Mouse (Mus musculus) skeletal muscle tissue, postnatal 0 days (tissue): Measurements from ENCODE around the gene Shroom3. TPM values are rescaled to one million over a fixed set of nuclear protein-coding genes. Genes with fewer than 3 reads are reported as not detected.
A peak's percentile ranks its signal among the peaks of the same experiment; 100 is the strongest.

Experiments used
- microRNA counts: library from miRNA; unstranded; fragments of <30 nt; microRNA quantifications from one replicate; lab custom pipeline; 2015
- microRNA-seq, 2 experiments: library from miRNA; unstranded; fragments of <30 nt; microRNA quantifications; one replicate each; pipeline ENCODE4; 2016
- polyA plus RNA-seq: library from polyadenylated mRNA; unstranded; fragments of >200 nt; fragmentation: Nextera tagmentation; extraction: Ambion mirVana; gene quantifications from 2 replicates; pipeline ENCODE4 v1.2.1, GENCODE M21; 2015

Gene Shroom3
- 1.1 and 1.6 TPM in 2 replicates for polyA plus RNA-seq

DNA sequence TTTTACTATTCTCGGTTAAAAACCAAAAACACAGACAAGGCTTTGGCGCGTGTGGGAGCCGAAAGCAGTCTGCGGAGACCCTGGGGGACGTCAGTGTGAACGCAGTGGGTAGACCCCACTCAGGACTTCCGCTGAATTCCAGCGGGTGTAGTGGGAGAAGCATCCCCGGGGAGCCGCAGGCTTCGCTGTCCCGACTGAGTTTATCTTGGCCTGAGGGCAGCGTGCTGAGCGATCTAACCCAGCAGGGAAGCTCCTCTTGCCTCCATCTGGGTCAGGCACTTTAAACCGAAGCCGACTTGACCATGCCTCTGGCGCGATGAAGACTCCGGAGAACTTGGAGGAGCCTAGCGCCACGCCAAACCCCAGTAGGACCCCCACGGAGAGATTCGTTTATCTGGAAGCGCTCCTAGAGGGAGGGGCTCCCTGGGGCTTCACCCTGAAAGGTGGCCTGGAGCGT is at the start of gene Shroom3:
Shroom3 (plus strand) TSS at position 85 of the 457 bp plus-strand sequence.

DNA sequence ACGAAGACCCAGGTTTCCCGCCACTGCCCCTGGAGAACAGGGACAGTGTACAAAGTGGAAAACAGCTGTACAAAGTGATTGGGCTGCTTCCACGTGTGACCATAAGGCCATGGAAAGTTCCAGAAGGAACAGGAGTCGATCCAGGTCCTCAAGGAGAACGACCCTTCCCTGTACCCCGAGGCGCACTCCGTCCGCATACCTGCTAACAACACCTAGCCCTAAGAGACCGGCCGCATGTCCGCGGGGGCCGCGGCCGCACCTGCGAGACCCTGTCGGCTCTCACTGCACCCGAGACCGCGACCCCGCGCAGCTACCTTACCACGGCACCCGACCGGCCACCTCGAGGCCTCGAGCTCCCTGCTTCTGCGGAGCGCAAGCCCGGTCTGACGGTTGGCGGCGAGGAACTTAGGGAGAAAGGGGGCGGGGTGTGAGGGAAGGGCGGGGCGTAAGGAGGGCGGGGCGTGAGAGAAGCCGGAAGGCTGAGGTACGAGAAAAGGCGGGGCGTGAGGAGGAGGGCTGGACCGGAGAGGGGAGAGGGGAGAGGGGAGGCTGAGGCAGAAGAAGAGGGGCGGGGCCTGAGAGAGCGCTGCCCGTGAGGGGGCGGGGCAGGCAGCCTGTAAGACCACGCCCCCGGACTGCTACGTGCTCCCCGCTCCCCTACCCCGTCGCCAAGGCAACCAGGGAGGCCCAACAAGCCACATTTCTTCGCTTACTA is 8.2 kb upstream of the Shroom3 start, which contains the start of gene Ccdc158:
Ccdc158 (minus strand) TSS at position 413 of the 715 bp plus-strand sequence.

MicroRNAs encoded within 50 kb of the gene (microRNA counts, 519-probe panel; counts per million panel counts)
- 296 counts per million, percentile 58 among the panel's probes with 10 or more counts for microRNA mmu-miR-1961 (lab: Ali Mortazavi, UCI)

Small RNA genes lying within 50 kb of the gene (microRNA-seq; reads per million reads assigned to microRNA genes)
- gene Mir1961, result 0 reads per million in 2 experiments

Other genes with a start within 250 kb of the Shroom3 start
- gene Nup54, start 248.2 kb upstream of the Shroom3 start, polyA plus RNA-seq, result 15.7 and 17.7 TPM in 2 replicates
- gene Scarb2, start 176.6 kb upstream of the Shroom3 start, polyA plus RNA-seq, result 27.0 and 28.4 TPM in 2 replicates
- gene Fam47e, start 128.4 kb upstream of the Shroom3 start, polyA plus RNA-seq, result not detected in 2 replicates
- 380 and 383 TPM in 2 replicates for gene Stbd1, start 80.4 kb upstream of the Shroom3 start, polyA plus RNA-seq
- 0.06 TPM in 1 of 2 replicates, not detected in the other for gene Ccdc158, start 8.2 kb upstream of the Shroom3 start, polyA plus RNA-seq